Mouse (Mus musculus) heart, embryonic 15.5 days (tissue): ENCODE measurements around the gene Rabgap1. TPM values are rescaled to one million over a fixed set of nuclear protein-coding genes. Genes with fewer than 3 reads are reported as not detected.
A peak's percentile ranks its signal among the peaks of the same experiment; 100 is the strongest.

ENCODE experiments used
- ATAC-seq: fragments of 200-750 bp; cut with Nextera tagmentation; replicated peaks from 2 replicates; pipeline ENCODE4 v1.8.0; 2017; ENCODE audit warnings: low read depth, moderate TSS enrichment; ENCODE audit not compliant: insufficient number of reproducible peaks, insufficient read depth, low FRiP score
- H3K27ac ChIP-seq: fragments of 300-500 bp; sonication (generic); 2 replicates; pipeline ENCODE4 v1.5.1; 2015; ENCODE audit warnings: mild to moderate bottlenecking, inconsistent platforms
- H3K27me3 ChIP-seq: fragments of 300-500 bp; sonication (generic); 2 replicates; pipeline ENCODE4 v1.6.1; 2015; ENCODE audit warnings: inconsistent platforms
- H3K36me3 ChIP-seq: fragments of 300-500 bp; sonication (generic); 2 replicates; pipeline ENCODE4 v1.6.1; 2015; ENCODE audit warnings: mild to moderate bottlenecking, inconsistent platforms
- H3K4me1 ChIP-seq: fragments of 300-500 bp; sonication (generic); replicated peaks from 2 replicates; pipeline ENCODE4 v1.6.1; 2015; ENCODE audit warnings: inconsistent platforms
- H3K4me2 ChIP-seq: fragments of 300-500 bp; sonication (generic); 2 replicates; pipeline ENCODE4 v1.6.1; 2015; ENCODE audit warnings: inconsistent platforms, mild to moderate bottlenecking, moderate library complexity
- H3K4me3 ChIP-seq: fragments of 300-500 bp; sonication (generic); 2 replicates; pipeline ENCODE4 v1.5.1; 2015; ENCODE audit warnings: mild to moderate bottlenecking, inconsistent platforms
- H3K9ac ChIP-seq: fragments of 300-500 bp; sonication (generic); 2 replicates; pipeline ENCODE4 v1.6.1; 2015; ENCODE audit warnings: mild to moderate bottlenecking, inconsistent platforms
- H3K9me3 ChIP-seq: fragments of 300-500 bp; sonication (generic); replicated peaks from 2 replicates; pipeline ENCODE4 v1.6.1; 2016; ENCODE audit warnings: inconsistent platforms
- whole genome bisulfite sequencing: fragments of 180-500 bp; shearing (Covaris S2); methylation state at CpG from one replicate; pipeline ENCODE4 v1.1.7; 2015; ENCODE audit warnings: mixed read lengths; 5-methylcytosine and 5-hydroxymethylcytosine counted together
- polyA plus RNA-seq: library from polyadenylated mRNA; unstranded; fragments of >200 nt; fragmentation: Nextera tagmentation; extraction: Ambion mirVana; gene quantifications from 2 replicates; pipeline ENCODE4 v1.2.1, GENCODE M21; 2015

Rabgap1 gene
- polyA plus RNA-seq, 1 experiment from 2014 or later, result 25.9 TPM

DNA sequence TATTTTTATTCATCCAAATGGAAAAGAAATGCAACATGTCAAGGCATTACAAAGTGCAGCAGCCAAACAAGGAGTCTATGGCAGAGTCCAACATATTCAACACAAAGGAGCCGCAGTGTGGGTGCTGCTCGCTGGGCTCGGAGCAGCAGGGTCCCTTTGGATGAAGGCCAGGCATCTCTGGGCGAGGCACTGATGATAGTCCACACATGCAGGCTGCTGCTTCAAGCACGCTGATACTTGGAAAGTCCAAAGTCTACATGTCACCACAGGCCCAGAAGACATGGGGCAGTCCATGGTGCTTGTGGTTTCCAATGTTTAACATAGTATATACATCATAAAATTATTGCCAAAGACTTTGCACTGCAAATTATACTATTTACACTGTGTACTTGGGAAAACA lies 126.8 kb downstream of the Rabgap1 start:
- H3K9ac ChIP-seq, result no peak overlapping the region
- H3K27me3 ChIP-seq, result no peaks in the 10 kb centered on the region
- H3K4me2 ChIP-seq, result no peak overlapping the region
- peaks cover 23% of the 10 kb centered on the region for H3K36me3 ChIP-seq
- H3K27ac ChIP-seq, result no peak overlapping the region
- ATAC-seq, result 0 out of 2 replicates have a peak, but pooled peaks have one; percentile 53
- WGBS, result 55% methylated on average over 5 of the region's 5 CpGs
- no peaks in the 10 kb centered on the region for H3K9me3 ChIP-seq
- H3K4me1 ChIP-seq, result peaks cover 15% of the 10 kb centered on the region
- H3K4me3 ChIP-seq, result no peak overlapping the region

DNA sequence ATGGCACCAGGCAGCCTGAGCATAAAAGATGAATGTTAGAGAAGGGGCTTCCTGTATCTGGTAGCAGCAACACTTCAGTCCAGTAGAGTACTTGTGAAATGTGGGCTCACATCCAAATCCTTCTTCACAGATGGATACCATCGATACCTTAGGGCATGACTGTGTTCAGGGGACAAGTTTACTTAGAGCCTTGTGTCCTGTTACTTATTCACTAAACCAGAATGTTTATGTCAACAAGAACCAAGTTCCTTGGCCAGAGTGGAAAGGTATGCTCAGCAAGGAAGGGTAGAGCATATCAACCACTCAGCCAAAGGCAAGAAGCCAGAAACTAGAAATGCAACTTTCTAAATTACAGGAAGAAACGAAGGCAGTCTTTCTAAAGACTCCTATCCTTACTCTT lies 127.6 kb downstream of the Rabgap1 start:
- Histone ChIP-seq H3K27me3 (no peaks in the 10 kb centered on the region), H3K4me1 (peaks cover 13% of the 10 kb centered on the region), H3K4me2 (no peak overlapping the region), H3K4me3 (no peak overlapping the region), H3K27ac (no peak overlapping the region; the same call in 1 of the 2 replicates), H3K36me3 (peaks cover 17% of the 10 kb centered on the region), H3K9me3 (no peaks in the 10 kb centered on the region), H3K9ac (no peak overlapping the region)
- no peak for ATAC-seq
- 62% methylated on average over 2 of the region's 2 CpGs for WGBS

DNA sequence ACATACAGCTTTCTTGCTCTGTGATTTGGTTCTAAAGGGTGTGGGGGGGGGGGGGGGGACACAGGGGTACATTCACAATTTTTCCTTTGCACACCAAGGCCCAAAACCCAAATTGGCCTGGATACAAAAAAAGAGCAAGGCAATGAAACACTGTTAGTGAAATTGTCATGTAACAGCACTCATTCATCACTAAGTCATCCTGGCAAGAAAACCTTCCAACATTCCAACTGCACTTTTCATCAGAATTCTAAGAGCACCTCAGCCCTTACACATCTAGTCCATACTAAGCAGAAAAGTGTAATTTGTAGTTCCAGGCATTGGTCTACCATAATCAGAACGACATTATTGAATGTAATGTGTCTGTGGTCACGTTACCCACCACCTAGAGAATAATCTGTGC lies 129.1 kb downstream of the Rabgap1 start:
- no peak overlapping the region for H3K4me3 ChIP-seq
- WGBS, result 81% methylated on average over 2 of the region's 2 CpGs
- H3K9me3 ChIP-seq, result no peaks in the 10 kb centered on the region
- H3K4me1 ChIP-seq, result peaks cover 13% of the 10 kb centered on the region
- H3K27ac ChIP-seq, result no peak overlapping the region
- H3K4me2 ChIP-seq, result no peak overlapping the region
- H3K27me3 ChIP-seq, result no peaks in the 10 kb centered on the region
- H3K9ac ChIP-seq, result no peak overlapping the region
- ATAC-seq, result no peak
- peaks cover 6% of the 10 kb centered on the region; the same call in 1 of the 2 replicates for H3K36me3 ChIP-seq

GRCm38 (mm10) chr2:37576661-37577060 lies 133.6 kb downstream of the Rabgap1 start:
- Histone ChIP-seq H3K9ac (no peak overlapping the region), H3K27me3 (no peaks in the 10 kb centered on the region), H3K4me3 (no peak overlapping the region), H3K9me3 (no peaks in the 10 kb centered on the region), H3K27ac (no peak overlapping the region), H3K4me1 (no peaks in the 10 kb centered on the region), H3K36me3 (0 out of 2 replicates have a peak, but pooled peaks cover 5% of the 10 kb centered on the region), H3K4me2 (no peak overlapping the region)
- ATAC-seq, result no peak
- 90% methylated on average over 1 of the region's 1 CpGs for WGBS

DNA sequence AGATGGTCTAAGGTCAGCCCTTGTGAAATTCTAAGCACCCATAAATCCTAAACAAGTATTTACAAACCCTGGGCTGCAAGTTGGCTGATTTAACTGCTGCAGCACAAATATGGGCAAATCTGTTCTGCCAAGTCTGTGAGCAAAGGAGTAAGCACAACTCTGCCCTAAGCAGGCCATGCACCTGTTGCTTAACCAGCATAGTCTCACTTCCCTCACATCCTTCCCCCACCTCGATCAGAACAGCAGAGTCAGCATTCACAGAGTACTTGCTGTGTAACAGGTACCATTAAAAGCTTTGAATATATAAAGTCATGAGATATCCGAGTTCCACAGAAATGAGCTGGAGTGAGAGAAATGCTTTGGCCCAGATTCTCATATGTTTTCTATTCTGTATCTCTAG lies 135.1 kb downstream of the Rabgap1 start:
- H3K4me2 ChIP-seq, result no peak overlapping the region
- no peak for ATAC-seq
- WGBS, result 76% methylated on average over 2 of the region's 2 CpGs

GRCm38 (mm10) chr2:37587919-37588318 lies 144.8 kb downstream of the Rabgap1 start:
- H3K4me1 ChIP-seq, result no peaks in the 10 kb centered on the region
- no peak overlapping the region for H3K4me3 ChIP-seq
- H3K27me3 ChIP-seq, result no peaks in the 10 kb centered on the region
- H3K9me3 ChIP-seq, result no peaks in the 10 kb centered on the region
- no peak overlapping the region for H3K4me2 ChIP-seq
- no peak overlapping the region for H3K9ac ChIP-seq
- peaks cover 11% of the 10 kb centered on the region; the same call in 1 of the 2 replicates for H3K36me3 ChIP-seq
- H3K27ac ChIP-seq, result no peak overlapping the region
- no peak for ATAC-seq

More for the DNA sequence above, 135.1 kb downstream of the Rabgap1 start:
- no peaks in the 10 kb centered on the region for H3K27me3 ChIP-seq
- no peak overlapping the region for H3K27ac ChIP-seq
- H3K9me3 ChIP-seq, result no peaks in the 10 kb centered on the region
- no peak overlapping the region for H3K9ac ChIP-seq
- no peaks in the 10 kb centered on the region for H3K4me1 ChIP-seq
- 0 out of 2 replicates have a peak, but pooled peaks cover 5% of the 10 kb centered on the region for H3K36me3 ChIP-seq
- no peak overlapping the region for H3K4me3 ChIP-seq

Other genes with a start within 250 kb of the Rabgap1 start
- gene Olfr366, start 231.7 kb upstream of the Rabgap1 start, polyA plus RNA-seq, result not detected in 2 replicates
- gene Olfr368, start 116.8 kb upstream of the Rabgap1 start, polyA plus RNA-seq, result not detected in 2 replicates
- 30.3 and 31.6 TPM in 2 replicates for gene Pdcl, start 83.9 kb upstream of the Rabgap1 start, polyA plus RNA-seq
- 9.2 and 11.4 TPM in 2 replicates for gene Rc3h2, start 20.4 kb upstream of the Rabgap1 start, polyA plus RNA-seq
- 3.9 and 4.8 TPM in 2 replicates for gene Zbtb26, start 144 bp upstream of the Rabgap1 start, polyA plus RNA-seq
- 3.3 and 3.9 TPM in 2 replicates for gene Zbtb6, start 108 bp upstream of the Rabgap1 start, polyA plus RNA-seq
- gene Gpr21, start 73.1 kb downstream of the Rabgap1 start, polyA plus RNA-seq, result 0.58 and 1.3 TPM in 2 replicates